Mouse (Mus musculus) neural tube, embryonic 15.5 days (tissue): ENCODE data around the gene Nhp2. TPM values are rescaled to one million over a fixed set of nuclear protein-coding genes. Genes with fewer than 3 reads are reported as not detected.
A peak's percentile ranks its signal among the peaks of the same experiment; 100 is the strongest.
"Not testable (repeated sequence)": the region's sequence is repeated elsewhere in the genome, so short reads cannot be mapped to it uniquely, and the experiment has no call there.

ENCODE experiments used
- ATAC-seq: fragments of 200-750 bp; cut with Nextera tagmentation; 2 replicates; pipeline ENCODE4 v1.8.0; 2017; ENCODE audit warnings: mild to moderate bottlenecking, moderate TSS enrichment, moderate library complexity; ENCODE audit not compliant: low FRiP score
- H3K27ac ChIP-seq: fragments of 300-500 bp; sonication (generic); replicated peaks from 2 replicates; pipeline ENCODE4 v1.5.1; 2015; ENCODE audit warnings: mild to moderate bottlenecking, inconsistent platforms
- H3K27me3 ChIP-seq: fragments of 300-500 bp; sonication (generic); replicated peaks from 2 replicates; pipeline ENCODE4 v1.6.1; 2015; ENCODE audit warnings: inconsistent platforms
- H3K36me3 ChIP-seq: fragments of 300-500 bp; sonication (generic); 2 replicates; pipeline ENCODE4 v1.6.1; 2015; ENCODE audit warnings: inconsistent platforms
- H3K4me1 ChIP-seq: fragments of 300-500 bp; sonication (generic); 2 replicates; pipeline ENCODE4 v1.6.1; 2015; ENCODE audit warnings: inconsistent platforms
- H3K4me2 ChIP-seq: fragments of 300-500 bp; sonication (generic); 2 replicates; pipeline ENCODE4 v1.6.1; 2015; ENCODE audit warnings: inconsistent platforms, mild to moderate bottlenecking, moderate library complexity
- H3K4me3 ChIP-seq: fragments of 300-500 bp; sonication (generic); replicated peaks from 2 replicates; pipeline ENCODE4 v1.5.1; 2015; ENCODE audit warnings: mild to moderate bottlenecking, inconsistent platforms
- H3K9ac ChIP-seq: fragments of 300-500 bp; sonication (generic); replicated peaks from 2 replicates; pipeline ENCODE4 v1.6.1; 2015; ENCODE audit warnings: mild to moderate bottlenecking, inconsistent platforms
- H3K9me3 ChIP-seq: fragments of 300-500 bp; sonication (generic); replicated peaks from 2 replicates; pipeline ENCODE4 v1.6.1; 2016; ENCODE audit warnings: inconsistent platforms
- WGBS: fragments of 180-500 bp; shearing (Covaris S2); methylation state at CpG from one replicate; pipeline ENCODE4 v1.1.7; 2015; ENCODE audit warnings: mixed read lengths; 5-methylcytosine and 5-hydroxymethylcytosine counted together
- polyA plus RNA-seq: library from polyadenylated mRNA; unstranded; fragments of >200 nt; fragmentation: Nextera tagmentation; extraction: Ambion mirVana; gene quantifications from 2 replicates; pipeline ENCODE4 v1.2.1, GENCODE M21; 2015

Gene Nhp2
- polyA plus RNA-seq, 1 experiment from 2014 or later = 96.3 TPM

GRCm38 (mm10) chr11:51607096-51607738 lies 12.3 kb upstream of the Nhp2 start:
- Histone ChIP-seq H3K4me3 (peak overlapping the region; percentile 94), H3K9me3 (no peaks in the 10 kb centered on the region), H3K27ac (peak overlapping the region; percentile 95), H3K4me1 (peaks cover 38% of the 10 kb centered on the region), H3K36me3 (peaks cover 26% of the 10 kb centered on the region), H3K9ac (peak overlapping the region; percentile 79), H3K27me3 (no peaks in the 10 kb centered on the region), H3K4me2 (peak overlapping the region; percentile 77)
- ATAC-seq = peak; percentile 58
- WGBS = 10% methylated on average over 15 of the region's 15 CpGs

GRCm38 (mm10) chr11:51609266-51609909 lies 10.1 kb upstream of the Nhp2 start:
- H3K9me3 ChIP-seq = no peaks in the 10 kb centered on the region
- peaks cover 19% of the 10 kb centered on the region for H3K4me1 ChIP-seq
- no peaks in the 10 kb centered on the region for H3K27me3 ChIP-seq
- no peak for ATAC-seq
- peaks cover 4% of the 10 kb centered on the region for H3K36me3 ChIP-seq
- 83% methylated on average over 3 of the region's 3 CpGs for WGBS
- no peak overlapping the region for H3K27ac ChIP-seq
- no peak overlapping the region for H3K4me2 ChIP-seq
- H3K4me3 ChIP-seq = no peak overlapping the region
- no peak overlapping the region for H3K9ac ChIP-seq

GRCm38 (mm10) chr11:51609940-51610339 lies 9.6 kb upstream of the Nhp2 start:
- not testable (repeated sequence) for H3K9me3 ChIP-seq, H3K36me3 ChIP-seq, H3K4me3 ChIP-seq, ATAC-seq, H3K27me3 ChIP-seq, H3K4me2 ChIP-seq, H3K9ac ChIP-seq, H3K27ac ChIP-seq
- WGBS = 89% methylated on average over 5 of the region's 5 CpGs
- peaks cover 16% of the 10 kb centered on the region for H3K4me1 ChIP-seq

GRCm38 (mm10) chr11:51614256-51614655 lies 5.3 kb upstream of the Nhp2 start:
- Histone ChIP-seq H3K4me3 (no peak overlapping the region), H3K4me1 (peaks cover 17% of the 10 kb centered on the region), H3K9me3 (no peaks in the 10 kb centered on the region), H3K36me3 (no peaks in the 10 kb centered on the region), H3K9ac (no peak overlapping the region), H3K27me3 (no peaks in the 10 kb centered on the region), H3K27ac (no peak overlapping the region), H3K4me2 (no peak overlapping the region)
- ATAC-seq = no peak
- WGBS = 79% methylated on average over 8 of the region's 8 CpGs

DNA sequence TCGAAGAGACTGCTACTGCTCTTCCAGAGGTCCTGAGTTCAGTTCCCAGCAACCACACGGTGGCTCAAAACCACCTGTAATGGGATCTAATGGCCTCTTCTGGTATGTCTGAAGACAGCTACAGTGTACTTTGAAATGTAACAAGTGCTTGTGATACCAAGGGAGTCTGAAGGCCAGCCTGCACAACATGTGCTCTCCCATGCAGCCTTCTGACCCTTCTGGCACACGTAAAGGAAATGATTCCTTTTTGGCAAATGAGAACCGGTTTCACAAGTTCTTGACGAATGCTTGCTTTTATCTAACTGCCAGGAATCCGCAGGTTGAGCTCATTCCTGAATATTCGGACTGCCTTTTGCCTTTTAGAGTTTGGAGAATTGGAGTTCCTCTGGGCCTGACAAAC lies 4.4 kb upstream of the Nhp2 start:
- H3K4me2 ChIP-seq = peak overlapping the region; percentile 61
- H3K4me1 ChIP-seq = peaks cover 19% of the 10 kb centered on the region
- no peaks in the 10 kb centered on the region for H3K9me3 ChIP-seq
- 49% methylated on average over 7 of the region's 7 CpGs for WGBS
- H3K9ac ChIP-seq = peak overlapping the region; percentile 36
- peak overlapping the region; percentile 32 for H3K4me3 ChIP-seq
- no peaks in the 10 kb centered on the region for H3K27me3 ChIP-seq
- ATAC-seq = no peak
- peak overlapping the region; percentile 45 for H3K27ac ChIP-seq
- no peaks in the 10 kb centered on the region for H3K36me3 ChIP-seq

DNA sequence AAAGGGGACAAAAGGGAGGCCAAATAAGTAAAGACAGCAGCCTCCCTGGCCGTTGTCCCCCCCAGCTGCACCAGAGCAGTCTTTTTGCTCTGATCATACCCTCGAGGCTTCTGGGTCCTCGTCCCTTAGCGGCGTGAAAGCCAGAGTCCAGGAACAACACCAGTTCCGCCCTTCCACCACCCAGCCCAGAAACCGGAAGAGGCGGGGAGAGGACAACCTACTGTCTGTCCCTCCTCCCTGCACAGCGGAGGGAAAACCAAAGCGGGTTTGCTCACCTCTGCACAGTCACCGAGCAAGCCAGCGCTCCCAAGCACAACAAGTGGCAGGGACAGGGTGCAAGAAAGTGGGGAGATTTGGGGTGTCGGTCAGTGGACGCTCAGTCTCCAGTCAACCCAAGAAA lies 3.9 kb upstream of the Nhp2 start:
- peak overlapping the region; percentile 45 for H3K27ac ChIP-seq
- ATAC-seq = no peak
- peak overlapping the region; percentile 36 for H3K9ac ChIP-seq
- peak overlapping the region; percentile 32 for H3K4me3 ChIP-seq
- no peaks in the 10 kb centered on the region for H3K9me3 ChIP-seq
- H3K36me3 ChIP-seq = no peaks in the 10 kb centered on the region
- H3K27me3 ChIP-seq = no peaks in the 10 kb centered on the region
- peaks cover 24% of the 10 kb centered on the region for H3K4me1 ChIP-seq
- 4% methylated on average over 14 of the region's 14 CpGs for WGBS
- H3K4me2 ChIP-seq = peak overlapping the region; percentile 61

GRCm38 (mm10) chr11:51616113-51616512 lies 3.4 kb upstream of the Nhp2 start:
- H3K4me2 ChIP-seq = peak overlapping the region; percentile 61
- ATAC-seq, H3K9me3 ChIP-seq, H3K36me3 ChIP-seq, H3K27me3 ChIP-seq: not testable (repeated sequence)
- 0 out of 2 replicates have a peak overlapping the region, but pooled peaks have one; percentile 32 for H3K4me3 ChIP-seq
- over 99% methylated on average over 7 of the region's 7 CpGs for WGBS
- H3K9ac ChIP-seq = peak overlapping the region; percentile 36; the same call in 1 of the 2 replicates
- H3K27ac ChIP-seq = peak overlapping the region; percentile 45; the same call in 1 of the 2 replicates
- H3K4me1 ChIP-seq = peaks cover 29% of the 10 kb centered on the region

DNA sequence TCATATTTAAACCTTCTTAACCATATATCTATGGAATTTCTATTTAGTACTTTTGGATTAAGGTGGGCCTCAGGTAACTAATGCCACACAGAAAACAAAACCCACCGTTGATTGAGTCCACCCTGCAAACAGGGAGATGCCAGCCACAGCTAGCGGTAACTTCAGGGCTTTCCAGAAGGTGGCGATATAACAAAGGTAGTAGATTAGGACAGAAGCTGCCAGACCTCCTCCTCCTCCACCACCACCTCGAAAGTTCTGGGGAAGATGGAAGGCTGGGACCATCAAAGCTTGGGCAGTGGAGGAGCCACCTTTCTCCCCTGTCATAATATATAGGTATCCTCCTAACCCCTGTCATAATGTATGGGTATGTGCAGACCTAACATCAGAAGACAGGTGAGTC lies 1.8 kb upstream of the Nhp2 start:
- Histone ChIP-seq H3K4me2 (no peak overlapping the region), H3K27me3 (no peaks in the 10 kb centered on the region), H3K36me3 (peaks cover 14% of the 10 kb centered on the region), H3K27ac (no peak overlapping the region), H3K4me1 (peaks cover 35% of the 10 kb centered on the region), H3K9ac (no peak overlapping the region), H3K4me3 (no peak overlapping the region), H3K9me3 (no peaks in the 10 kb centered on the region)
- 6% methylated on average over 4 of the region's 4 CpGs for WGBS
- ATAC-seq = no peak

GRCm38 (mm10) chr11:51618894-51619408 lies 584 bp upstream of the Nhp2 start:
- peaks cover 35% of the 10 kb centered on the region for H3K4me1 ChIP-seq
- H3K9ac ChIP-seq = no peak overlapping the region
- peak overlapping the region; percentile 78 for H3K4me3 ChIP-seq
- H3K9me3 ChIP-seq = no peaks in the 10 kb centered on the region
- peak; percentile 52 for ATAC-seq
- H3K27ac ChIP-seq = 0 out of 2 replicates have a peak overlapping the region, but pooled peaks have one; percentile 1
- peak overlapping the region; percentile 75 for H3K4me2 ChIP-seq
- no peaks in the 10 kb centered on the region for H3K27me3 ChIP-seq
- 60% methylated on average over 8 of the region's 8 CpGs for WGBS
- H3K36me3 ChIP-seq = peaks cover 27% of the 10 kb centered on the region

DNA sequence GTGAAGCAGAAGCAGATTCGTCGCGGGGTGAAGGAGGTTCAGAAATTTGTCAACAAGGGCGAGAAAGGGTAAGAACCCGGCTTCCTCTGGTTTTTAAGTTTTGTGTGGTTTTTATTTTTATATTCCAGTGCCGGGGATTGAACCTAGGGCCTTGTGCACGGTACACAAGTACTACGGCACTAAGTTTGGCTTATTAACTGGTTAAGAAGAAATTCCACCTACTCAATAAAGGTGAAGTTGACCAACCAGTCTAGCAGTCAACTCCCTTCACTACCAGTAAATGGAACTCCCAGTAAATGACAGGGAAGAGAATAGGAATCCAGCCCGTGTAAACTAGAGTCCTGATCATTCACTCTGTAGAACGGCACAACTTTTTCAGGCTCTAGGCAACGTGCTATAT lies 549 bp downstream of the Nhp2 start:
- Histone ChIP-seq H3K27ac (peak overlapping the region; percentile 38; the same call in 1 of the 2 replicates), H3K4me3 (peak overlapping the region; percentile 78), H3K4me2 (peak overlapping the region; percentile 75), H3K36me3 (peaks cover 38% of the 10 kb centered on the region), H3K9ac (peak overlapping the region; percentile 60), H3K27me3 (no peaks in the 10 kb centered on the region), H3K4me1 (peaks cover 31% of the 10 kb centered on the region), H3K9me3 (no peaks in the 10 kb centered on the region)
- 1% methylated on average over 11 of the region's 11 CpGs for WGBS
- ATAC-seq = no peak

DNA sequence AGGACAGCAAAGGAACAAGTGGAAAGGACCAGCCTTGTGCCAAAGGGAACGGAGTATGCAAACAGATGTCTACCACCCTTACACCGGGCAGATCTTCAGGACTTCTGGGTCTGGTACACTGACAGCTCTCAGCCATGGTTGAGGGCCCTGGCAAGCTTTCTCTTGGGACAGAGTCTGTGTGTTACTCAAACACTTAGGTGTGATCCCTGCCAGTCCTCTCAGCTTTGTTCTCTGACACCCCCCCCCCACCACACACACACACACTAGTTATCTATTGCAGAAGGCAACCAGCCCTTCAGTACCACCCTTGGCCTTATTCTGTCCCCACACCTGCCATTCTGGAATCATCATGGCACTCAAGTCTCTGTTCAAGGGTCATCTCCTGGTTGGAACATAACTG lies 2.2 kb downstream of the Nhp2 start:
- H3K4me1 ChIP-seq = peaks cover 22% of the 10 kb centered on the region
- H3K9me3 ChIP-seq = no peaks in the 10 kb centered on the region
- ATAC-seq = no peak
- H3K36me3 ChIP-seq = peaks cover 53% of the 10 kb centered on the region
- H3K9ac ChIP-seq = no peak overlapping the region
- H3K4me3 ChIP-seq = no peak overlapping the region
- H3K27me3 ChIP-seq = no peaks in the 10 kb centered on the region
- 98% methylated on average over 2 of the region's 2 CpGs for WGBS
- H3K4me2 ChIP-seq = no peak overlapping the region
- no peak overlapping the region for H3K27ac ChIP-seq

DNA sequence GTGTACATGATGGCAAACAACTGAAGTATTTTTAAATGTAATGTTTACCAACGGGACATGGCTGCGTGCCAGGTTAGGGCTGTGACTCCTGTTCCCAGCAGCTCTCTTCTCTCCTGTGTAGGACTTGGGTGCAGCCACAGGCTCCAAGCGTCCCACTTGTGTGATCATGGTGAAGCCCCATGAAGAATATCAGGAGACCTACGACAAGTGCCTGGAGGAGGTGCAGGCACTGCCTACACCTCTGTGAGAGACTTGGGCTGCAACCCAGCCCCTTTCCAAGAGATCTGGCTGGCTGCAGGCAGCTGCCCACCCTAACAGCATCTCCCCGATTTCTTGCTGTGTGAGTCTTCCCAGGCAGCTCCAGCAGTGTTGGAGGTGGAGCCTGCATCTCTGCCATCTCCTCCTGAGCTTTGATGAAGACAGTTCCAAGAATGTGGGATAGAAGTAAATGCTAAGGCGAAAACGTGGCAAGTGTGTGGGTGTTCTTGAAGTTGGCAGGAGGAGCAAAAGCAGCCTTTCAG lies 3.5 kb downstream of the Nhp2 start:
- H3K4me3 ChIP-seq = no peak overlapping the region
- H3K4me2 ChIP-seq = no peak overlapping the region
- H3K9ac ChIP-seq = no peak overlapping the region
- H3K27ac ChIP-seq = no peak overlapping the region
- H3K4me1 ChIP-seq = peaks cover 22% of the 10 kb centered on the region
- no peak for ATAC-seq
- H3K9me3 ChIP-seq = no peaks in the 10 kb centered on the region
- H3K36me3 ChIP-seq = peaks cover 66% of the 10 kb centered on the region
- no peaks in the 10 kb centered on the region for H3K27me3 ChIP-seq
- WGBS = 91% methylated on average over 7 of the region's 7 CpGs
